8 mouse cellular contexts compared by ENCODE assay signal in the genomic region with DNA sequence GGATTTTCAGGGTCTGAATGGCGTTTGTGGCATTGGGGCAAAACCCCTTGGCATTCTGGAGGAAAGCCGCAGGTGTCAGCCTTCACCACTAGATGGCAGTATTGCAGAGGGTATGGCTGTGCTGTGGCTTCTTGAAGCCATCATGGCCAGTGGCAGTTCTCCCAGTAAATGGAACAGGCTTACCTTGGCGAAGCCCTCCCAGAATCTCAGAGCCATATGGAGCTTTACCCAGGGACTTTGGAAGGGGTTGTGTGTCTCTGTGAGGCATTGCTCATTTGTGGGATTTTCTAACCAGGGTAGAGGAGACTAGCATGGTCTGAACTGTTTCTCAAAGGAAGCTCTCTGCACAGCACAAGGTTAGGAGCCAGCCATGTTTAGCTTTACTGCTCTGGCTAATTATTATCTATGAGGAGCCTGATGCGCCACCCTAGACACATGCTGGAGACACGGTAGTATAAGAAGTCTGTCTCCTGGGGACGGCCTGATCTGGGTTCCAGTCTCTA. TPM values are rescaled to one million over a fixed set of nuclear protein-coding genes. Genes with fewer than 3 reads are reported as not detected.
DNase-seq lines count a peak whose midpoint lies in the region; ATAC-seq and TF ChIP-seq lines count a peak whose summit lies in the region.

No protein-coding gene starts in this region.

- H3K27ac ChIP-seq in heart, adult 2 months = no peak overlapping the region
- H3K27ac ChIP-seq in heart, embryonic 12.5 days (ENCODE audit: poor library complexity, severe bottlenecking) = no peak overlapping the region
- H3K27ac ChIP-seq in cortical plate, adult 2 months (ENCODE audit: insufficient read depth, low read length) = no peak overlapping the region
- H3K27ac ChIP-seq in kidney, embryonic 16.5 days (ENCODE audit: low read length) = no peak overlapping the region
- H3K27ac ChIP-seq in liver, adult 2 months (replicated peaks; ENCODE audit: insufficient read depth, low read depth, low read length) = no peak overlapping the region
- H3K27ac ChIP-seq in stomach, embryonic 15.5 days = no peak overlapping the region

- DNase-seq in heart, adult 2 months = peak; percentile 38 to 58
- DNase-seq in gastrocnemius, postnatal 4 days (ENCODE audit: low spot score in 2 of 2) = peak; percentile 34 to 59
- peak; percentile 64 for DNase-seq in liver, adult 2 months (ENCODE audit: extremely low read depth, low read depth, low spot score)
- peak; percentile 83 for DNase-seq in neural tube, embryonic 10.5 days (ENCODE audit: extremely low spot score, low spot score)

- intact Hi-C loops in heart, adult 2 months (cut with DNase I) = no loop called here

- H3K79me2 ChIP-seq in heart, adult 2 months (replicated peaks; ENCODE audit: control insufficient read depth, insufficient read depth, low read length) = no peaks in the 10 kb centered on the region
- no peaks in the 10 kb centered on the region for H3K79me2 ChIP-seq in liver, adult 2 months (ENCODE audit: control insufficient read depth, insufficient read depth, low read length)

- H3K4me2 ChIP-seq in heart, embryonic 12.5 days = no peak overlapping the region
- no peak overlapping the region for H3K4me2 ChIP-seq in kidney, embryonic 16.5 days (replicated peaks; ENCODE audit: low read depth, low read length)
- no peak overlapping the region for H3K4me2 ChIP-seq in stomach, embryonic 15.5 days

- ATAC-seq in heart, embryonic 12.5 days (ENCODE audit: insufficient number of reproducible peaks, low FRiP score) = no peak
- ATAC-seq in kidney, embryonic 16.5 days (ENCODE audit: low FRiP score, low TSS enrichment) = peak; percentile 92
- 0 out of 2 replicates have a peak, but pooled peaks have one; percentile 41 for ATAC-seq in stomach, embryonic 15.5 days (ENCODE audit: insufficient read depth, low FRiP score, low read depth)

- H3K27me3 ChIP-seq in heart, adult 2 months (ENCODE audit: control insufficient read depth, insufficient read depth, low read length) = no peaks in the 10 kb centered on the region
- no peaks in the 10 kb centered on the region for H3K27me3 ChIP-seq in heart, embryonic 12.5 days (replicated peaks)
- H3K27me3 ChIP-seq in kidney, embryonic 16.5 days (ENCODE audit: insufficient read depth, low read length) = no peaks in the 10 kb centered on the region
- H3K27me3 ChIP-seq in liver, adult 2 months (ENCODE audit: control insufficient read depth, insufficient read depth, low read length) = no peaks in the 10 kb centered on the region
- no peaks in the 10 kb centered on the region for H3K27me3 ChIP-seq in stomach, embryonic 15.5 days (replicated peaks)

- no peak overlapping the region for H3K9ac ChIP-seq in heart, adult 2 months (ENCODE audit: low read depth, low read length)
- H3K9ac ChIP-seq in heart, embryonic 12.5 days = no peak overlapping the region
- H3K9ac ChIP-seq in kidney, embryonic 16.5 days (replicated peaks; ENCODE audit: low read length) = no peak overlapping the region
- H3K9ac ChIP-seq in liver, adult 2 months (ENCODE audit: low read depth, low read length) = no peak overlapping the region
- no peak overlapping the region for H3K9ac ChIP-seq in stomach, embryonic 15.5 days

- H3K4me1 ChIP-seq in heart, adult 2 months (ENCODE audit: control insufficient read depth, insufficient read depth, low read length) = no peaks in the 10 kb centered on the region
- H3K4me1 ChIP-seq in heart, embryonic 12.5 days (replicated peaks) = no peaks in the 10 kb centered on the region
- H3K4me1 ChIP-seq in cortical plate, adult 2 months (ENCODE audit: control insufficient read depth, insufficient read depth, low read length) = no peaks in the 10 kb centered on the region
- 0 out of 2 replicates have a peak, but pooled peaks cover 3% of the 10 kb centered on the region for H3K4me1 ChIP-seq in kidney, embryonic 16.5 days (ENCODE audit: insufficient read depth, low read length)
- peaks cover 6% of the 10 kb centered on the region for H3K4me1 ChIP-seq in liver, adult 2 months (ENCODE audit: control insufficient read depth, insufficient read depth, low read length)
- H3K4me1 ChIP-seq in stomach, embryonic 15.5 days = no peaks in the 10 kb centered on the region

- no peak overlapping the region for H3K4me3 ChIP-seq in heart, adult 2 months
- no peak overlapping the region for H3K4me3 ChIP-seq in heart, embryonic 12.5 days
- no peak overlapping the region for H3K4me3 ChIP-seq in cortical plate, adult 2 months (ENCODE audit: insufficient read depth, low read length)
- H3K4me3 ChIP-seq in kidney, embryonic 16.5 days (ENCODE audit: low read length) = no peak overlapping the region
- no peak overlapping the region for H3K4me3 ChIP-seq in liver, adult 2 months (ENCODE audit: insufficient read depth, low read depth, low read length)
- no peak overlapping the region for H3K4me3 ChIP-seq in stomach, embryonic 15.5 days (replicated peaks)

- peak; percentile 73 for TF ChIP-seq EP300 in heart, adult 2 months (IDR thresholded peaks at IDR 0.05; ENCODE audit: insufficient read depth, low read depth, low read length)

- no peaks in the 10 kb centered on the region for H3K9me3 ChIP-seq in heart, embryonic 12.5 days (replicated peaks)
- H3K9me3 ChIP-seq in kidney, embryonic 16.5 days (ENCODE audit: low read length) = no peaks in the 10 kb centered on the region
- H3K9me3 ChIP-seq in stomach, embryonic 15.5 days = no peaks in the 10 kb centered on the region

- H3K36me3 ChIP-seq in heart, adult 2 months (ENCODE audit: control insufficient read depth, insufficient read depth, low read length) = no peaks in the 10 kb centered on the region
- H3K36me3 ChIP-seq in heart, embryonic 12.5 days = no peaks in the 10 kb centered on the region
- no peaks in the 10 kb centered on the region for H3K36me3 ChIP-seq in kidney, embryonic 16.5 days (ENCODE audit: insufficient read depth, low read length)
- no peaks in the 10 kb centered on the region for H3K36me3 ChIP-seq in liver, adult 2 months (ENCODE audit: control insufficient read depth, insufficient read depth, low read length)
- H3K36me3 ChIP-seq in stomach, embryonic 15.5 days = no peaks in the 10 kb centered on the region

- WGBS in heart, adult 2 months = 39% methylated on average over 6 of the region's 6 CpGs
- WGBS in heart, embryonic 12.5 days = 38% methylated on average over 6 of the region's 6 CpGs
- 30% methylated on average over 6 of the region's 6 CpGs for WGBS in kidney, embryonic 16.5 days
- WGBS in liver, adult 2 months = 16% methylated on average over 6 of the region's 6 CpGs
- WGBS in stomach, embryonic 15.5 days = 28% methylated on average over 6 of the region's 6 CpGs

- no peak; the same call in 1 of the 2 replicates for TF ChIP-seq CTCF in heart, adult 2 months (IDR thresholded peaks at IDR 0.05)
- TF ChIP-seq CTCF in cortical plate, adult 2 months (IDR thresholded peaks at IDR 0.05; ENCODE audit: extremely low read depth, insufficient read depth, low read length) = peak; percentile 96
- peak; percentile 93 for TF ChIP-seq CTCF in liver, adult 2 months (IDR thresholded peaks at IDR 0.05; ENCODE audit: low read depth, low read length)

- no peak for TF ChIP-seq POLR2A in heart, adult 2 months (IDR thresholded peaks at IDR 0.05; ENCODE audit: insufficient read depth, low read depth, low read length)
- TF ChIP-seq POLR2A in cortical plate, adult 2 months (IDR thresholded peaks at IDR 0.05; ENCODE audit: extremely low read depth, insufficient read depth, low read length) = no peak
- no peak for TF ChIP-seq POLR2A in liver, adult 2 months (IDR thresholded peaks at IDR 0.05; ENCODE audit: extremely low read depth, insufficient read depth, low read length)

RNA-seq across cellular contexts. Expression of a gene that starts 22.5 kb away (rescaled TPM):
- not detected for total RNA-seq in heart, adult 2 months (2021)
- 1.8 TPM in 1 of 2 replicates, not detected in the other for polyA plus RNA-seq in heart, adult 2 months (2012; rRNA removed)
- polyA plus RNA-seq in heart, embryonic 12.5 days (2016; fragmentation: Nextera tagmentation; extraction: Ambion mirVana) = not detected in 2 replicates
- not detected in 2 replicates for polyA plus RNA-seq in cortical plate, adult 2 months (2012; rRNA removed)
- not detected for total RNA-seq in gastrocnemius, postnatal 4 days (2021)
- polyA plus RNA-seq in kidney, embryonic 16.5 days (2015; fragmentation: Nextera tagmentation; extraction: Ambion mirVana) = 1.8 and 2.0 TPM in 2 replicates
- total RNA-seq in liver, adult 2 months (2014; rRNA removed) = 0.07 and 0.09 TPM in 2 replicates
- 0.11 and 0.24 TPM in 2 replicates for polyA plus RNA-seq in liver, adult 2 months (2012; rRNA removed)
- 14.5 and 17.8 TPM in 2 replicates for polyA plus RNA-seq in stomach, embryonic 15.5 days (2015; fragmentation: Nextera tagmentation; extraction: Ambion mirVana)

RNA-seq across cellular contexts. Expression of a gene that starts 38.2 kb away (rescaled TPM):
- total RNA-seq in heart, adult 2 months (2021) = 10 to 100 TPM in 1 of 2 experiments, 1 to 10 TPM in 1; 5.4 to 17.2 TPM
- polyA plus RNA-seq in heart, adult 2 months (2012; rRNA removed) = 3.6 and 5.1 TPM in 2 replicates
- polyA plus RNA-seq in heart, embryonic 12.5 days (2016; fragmentation: Nextera tagmentation; extraction: Ambion mirVana) = 0.11 and 0.24 TPM in 2 replicates
- 498 and 520 TPM in 2 replicates for polyA plus RNA-seq in cortical plate, adult 2 months (2012; rRNA removed)
- total RNA-seq in gastrocnemius, postnatal 4 days (2021) = 1 to 10 TPM; 1.3 to 2.2 TPM
- polyA plus RNA-seq in kidney, embryonic 16.5 days (2015; fragmentation: Nextera tagmentation; extraction: Ambion mirVana) = 7.8 TPM in 2 replicates
- 0.27 TPM in 1 of 2 replicates, not detected in the other for total RNA-seq in liver, adult 2 months (2014; rRNA removed)
- polyA plus RNA-seq in liver, adult 2 months (2012; rRNA removed) = not detected in 2 replicates
- polyA plus RNA-seq in stomach, embryonic 15.5 days (2015; fragmentation: Nextera tagmentation; extraction: Ambion mirVana) = 0.22 and 0.23 TPM in 2 replicates

Comparison
In these comparisons a context has a peak if more than half of its experiments do, and no peak if none do; other contexts are left out.
1. RNA of a gene that starts 38.2 kb away (polyA plus RNA-seq): 498 to 520 TPM in cortical plate, adult 2 months; 7.8 TPM in kidney, embryonic 16.5 days, 3.6 to 5.1 TPM in heart, adult 2 months, 0.22 to 0.23 TPM in stomach, embryonic 15.5 days, 0.11 to 0.24 TPM in heart, embryonic 12.5 days and not detected in liver, adult 2 months; every median in the first group is over 10 times any median in the second.
2. Peak in every context shown above with its lines, with median percentiles within 50 percentile points of each other: DNase-seq.